Mouse (Mus musculus) heart, adult 2 months (tissue): ENCODE data around the gene Hsd3b1. TPM values are rescaled to one million over a fixed set of nuclear protein-coding genes. Genes with fewer than 3 reads are reported as not detected.
"Not testable (repeated sequence)": the region's sequence is repeated elsewhere in the genome, so short reads cannot be mapped to it uniquely, and the experiment has no call there.

Source experiments
- DNase-seq, 2 experiments: peaks; one replicate each; pipeline ENCODE4 v3.0.0; 2021
- H3K27ac ChIP-seq: fragments of 200-600 bp; 2 replicates; pipeline ENCODE4 v1.8.1; 2022
- H3K27me3 ChIP-seq: fragments of 200-500 bp; 2 replicates; pipeline ENCODE4 v1.6.1; 2012; ENCODE audit warnings: mild to moderate bottlenecking, low read length, inconsistent platforms, mixed read lengths; ENCODE audit not compliant: control insufficient read depth, insufficient read depth
- H3K36me3 ChIP-seq: fragments of 200-500 bp; 2 replicates; pipeline ENCODE4 v1.6.1; 2012; ENCODE audit warnings: low read length, inconsistent platforms; ENCODE audit not compliant: control insufficient read depth, insufficient read depth
- H3K4me1 ChIP-seq: fragments of 200-500 bp; 2 replicates; pipeline ENCODE4 v1.6.1; 2011; ENCODE audit warnings: low read length; ENCODE audit not compliant: control insufficient read depth, insufficient read depth
- H3K4me3 ChIP-seq: fragments of 200-600 bp; 2 replicates; pipeline ENCODE4 v1.8.1; 2022
- H3K79me2 ChIP-seq: fragments of 200-500 bp; replicated peaks from 2 replicates; pipeline ENCODE4 v1.6.1; 2012; ENCODE audit warnings: mild to moderate bottlenecking, inconsistent platforms, low read length, moderate library complexity, mixed read lengths; ENCODE audit not compliant: control insufficient read depth, insufficient read depth
- H3K9ac ChIP-seq: fragments of 200-500 bp; 2 replicates; pipeline ENCODE4 v1.6.1; 2012; ENCODE audit warnings: low read depth, mild to moderate bottlenecking, control low read depth, inconsistent platforms, low read length, mixed read lengths
- CTCF ChIP-seq: fragments of 200-600 bp; IDR thresholded peaks from 2 replicates; pipeline ENCODE4 v1.8.1; 2022; ENCODE audit warnings: antibody characterized with exemption, mild to moderate bottlenecking, moderate library complexity
- EP300 ChIP-seq: fragments of 200-500 bp; IDR thresholded peaks from 2 replicates; pipeline ENCODE4 v1.6.1; 2011; ENCODE audit warnings: low read depth, low read length, control low read depth; ENCODE audit not compliant: insufficient read depth
- POLR2A ChIP-seq: fragments of 200-500 bp; IDR thresholded peaks from 2 replicates; pipeline ENCODE4 v1.6.1; 2011; ENCODE audit warnings: mild to moderate bottlenecking, low read depth, low read length, control low read depth; ENCODE audit not compliant: insufficient read depth
- WGBS: fragments of 180-500 bp; shearing (Covaris S2); methylation state at CpG from one replicate; pipeline ENCODE4 v1.1.7; 2018; 5-methylcytosine and 5-hydroxymethylcytosine counted together
- intact Hi-C: fragments of 180-260 bp; cut with DNase I; formaldehyde crosslinking; loops from one replicate; pipeline ENCODE4 v1.15.1; 2025
- polyA plus RNA-seq: library from polyadenylated mRNA; depleted of rRNA; stranded (reverse); fragments of >200 nt; gene quantifications from 2 replicates; pipeline ENCODE4 v1.2.3, GENCODE M21; 2012; rRNA removed
- total RNA-seq, 2 experiments: library from RNA; stranded (reverse); gene quantifications; 2 replicates each; pipeline ENCODE4 v1.2.3; 2021

Gene Hsd3b1
- total and polyA plus RNA-seq, 3 experiments: 0.16 TPM; not detected in 2

- WGBS: 58% methylated on average over 6 of the region's 6 CpGs
- Histone ChIP-seq H3K4me3 (no peak within 1 kb of the TSS), H3K4me1 (no peaks in the 10 kb centered on the region), H3K79me2 (no peaks in the 10 kb centered on the region), H3K9ac (no peak within 1 kb of the TSS), H3K36me3 (no peaks in the 10 kb centered on the region), H3K27ac (no peak within 1 kb of the TSS), H3K27me3 (no peaks in the 10 kb centered on the region)
- TF ChIP-seq CTCF (no peak), EP300 (no peak), POLR2A (no peak)
- no peak for DNase-seq
- intact Hi-C loops: no loop called here
Measured at GRCm38 (mm10) chr3:98814101-98814670, 45.4 kb downstream of the Hsd3b1 start, which contains the start of gene Hsd3b6. TSS of gene Hsd3b6 (minus strand) at chr3:98814443.

GRCm38 (mm10) chr3:98812653-98813052, 46.9 kb downstream of the Hsd3b1 start:
- intact Hi-C loops: not testable (repeated sequence)

GRCm38 (mm10) chr3:98805032-98805431, 54.6 kb downstream of the Hsd3b1 start:
- DNase-seq, H3K79me2 ChIP-seq, intact Hi-C loops, H3K27ac ChIP-seq, H3K4me1 ChIP-seq, H3K27me3 ChIP-seq, H3K4me3 ChIP-seq, H3K36me3 ChIP-seq, H3K9ac ChIP-seq: not testable (repeated sequence)
- TF ChIP-seq CTCF: peak; percentile 40
- 48% methylated on average over 3 of the region's 3 CpGs for WGBS

More at GRCm38 (mm10) chr3:98812653-98813052, 46.9 kb downstream of the Hsd3b1 start:
- WGBS: 72% methylated on average over 6 of the region's 6 CpGs
- H3K36me3 ChIP-seq, H3K4me1 ChIP-seq, H3K27ac ChIP-seq, H3K9ac ChIP-seq, H3K79me2 ChIP-seq, H3K4me3 ChIP-seq, DNase-seq, H3K27me3 ChIP-seq: not testable (repeated sequence)

Other genes starting within 250 kb of the Hsd3b1 start
- gene Hsd3b5, start 229.5 kb downstream of the Hsd3b1 start, total RNA-seq: not detected
- not detected in 2 replicates for gene Hsd3b5, start 229.5 kb downstream of the Hsd3b1 start, polyA plus RNA-seq
- gene Hsd3b2, start 135.3 kb downstream of the Hsd3b1 start, total RNA-seq: not detected
- gene Hsd3b2, start 135.3 kb downstream of the Hsd3b1 start, polyA plus RNA-seq: not detected in 2 replicates
- gene Hsd3b3, start 96.7 kb downstream of the Hsd3b1 start, total RNA-seq: not detected
- not detected in 2 replicates for gene Hsd3b3, start 96.7 kb downstream of the Hsd3b1 start, polyA plus RNA-seq
- gene Hsd3b6, start 45.4 kb downstream of the Hsd3b1 start, total RNA-seq: not detected
- gene Hsd3b6, start 45.4 kb downstream of the Hsd3b1 start, polyA plus RNA-seq: not detected in 2 replicates
- not detected for gene Hao2, start 33.4 kb upstream of the Hsd3b1 start, total RNA-seq
- gene Hao2, start 33.4 kb upstream of the Hsd3b1 start, polyA plus RNA-seq: not detected in 2 replicates